Mouse (Mus musculus): ENCODE data around the gene Eme1. TPM values are rescaled to one million over a fixed set of nuclear protein-coding genes. Genes with fewer than 3 reads are reported as not detected.
A peak's percentile ranks its signal among the peaks of the same experiment; 100 is the strongest.
"Not testable (repeated sequence)": the region's sequence is repeated elsewhere in the genome, so short reads cannot be mapped to it uniquely, and the experiment has no call there.

Gene Eme1
- polyA plus RNA-seq, 1 experiment from 2014 or later, result 10.2 TPM

DNA sequence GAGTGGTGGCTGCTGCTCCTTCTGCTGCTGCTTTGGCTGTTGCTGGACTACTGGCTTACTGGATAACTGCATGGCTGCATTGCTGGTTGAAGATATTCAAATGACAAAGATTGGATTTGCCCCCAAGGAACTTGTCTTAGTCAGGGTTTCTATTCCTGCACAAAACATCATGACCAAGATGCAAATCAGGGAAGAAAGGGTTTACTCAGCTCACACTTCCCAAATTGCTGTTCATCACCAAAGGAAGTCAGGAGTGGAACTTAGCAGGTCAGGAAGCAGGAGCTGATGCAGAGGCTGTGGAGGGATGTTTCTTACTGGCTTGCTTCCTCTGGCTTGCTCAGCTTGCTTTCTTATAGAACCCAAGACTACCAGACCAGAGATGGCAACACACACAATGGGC, 38.7 kb upstream of the Eme1 start:
- H3K27me3 ChIP-seq (ENCODE audit: control insufficient read depth, insufficient read depth, low read length); ATAC-seq (ENCODE audit: insufficient number of reproducible peaks, insufficient read depth, low FRiP score, low read depth); H3K9me3 ChIP-seq (ENCODE audit: control insufficient read depth, low read length); H3K36me3 ChIP-seq (ENCODE audit: control insufficient read depth, insufficient read depth, low read length); H3K4me1 ChIP-seq (ENCODE audit: control insufficient read depth in 2 of 2, insufficient read depth in 2 of 2, low read length in 2 of 2); H3K4me3 ChIP-seq (ENCODE audit: control insufficient read depth in 1 of 2, insufficient read depth in 1 of 2, low read depth in 1 of 2, low read length in 2 of 2); H3K27ac ChIP-seq (replicated peaks in 1 of 2; ENCODE audit: control insufficient read depth in 1 of 2, insufficient read depth in 1 of 2, low read depth in 2 of 2, low read length in 2 of 2); H3K9ac ChIP-seq (ENCODE audit: low read length); H3K4me2 ChIP-seq (ENCODE audit: low read length): not testable (repeated sequence)

DNA sequence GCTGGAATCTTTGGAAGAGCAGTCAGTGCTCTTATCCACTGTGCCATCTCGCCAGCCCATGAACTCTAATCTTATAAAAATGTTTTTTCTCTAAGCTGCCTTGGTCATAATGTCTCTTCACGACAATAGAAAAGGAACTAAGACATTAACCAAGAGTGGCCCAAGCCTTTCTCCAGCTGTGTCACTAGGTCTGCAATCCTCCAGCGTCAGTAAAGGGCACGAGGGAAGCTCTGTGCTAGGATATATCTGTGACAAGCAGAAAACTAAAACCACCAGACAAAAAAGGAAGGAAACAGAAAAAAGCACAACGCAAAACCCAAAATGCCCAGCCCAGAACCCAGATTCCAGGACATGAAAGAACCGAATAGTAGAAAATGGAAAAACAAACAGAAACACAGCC, 33.4 kb upstream of the Eme1 start:
- WGBS, result 64% methylated on average over 6 of the region's 6 CpGs
- no peaks in the 10 kb centered on the region; a peak in 1 of 4 replicates for H3K4me1 ChIP-seq (ENCODE audit: control insufficient read depth in 2 of 2, insufficient read depth in 2 of 2, low read length in 2 of 2)
- H3K9me3 ChIP-seq (ENCODE audit: control insufficient read depth, low read length), result no peaks in the 10 kb centered on the region
- H3K4me3 ChIP-seq (ENCODE audit: control insufficient read depth in 1 of 2, insufficient read depth in 1 of 2, low read depth in 1 of 2, low read length in 2 of 2), result no peak overlapping the region
- no peak overlapping the region for H3K4me2 ChIP-seq (ENCODE audit: low read length)
- no peaks in the 10 kb centered on the region for H3K27me3 ChIP-seq (ENCODE audit: control insufficient read depth, insufficient read depth, low read length)
- no peak for ATAC-seq (ENCODE audit: insufficient number of reproducible peaks, insufficient read depth, low FRiP score, low read depth)
- H3K27ac ChIP-seq (replicated peaks in 1 of 2; ENCODE audit: control insufficient read depth in 1 of 2, insufficient read depth in 1 of 2, low read depth in 2 of 2, low read length in 2 of 2), result no peak overlapping the region
- H3K36me3 ChIP-seq (ENCODE audit: control insufficient read depth, insufficient read depth, low read length), result no peaks in the 10 kb centered on the region
- no peak overlapping the region for H3K9ac ChIP-seq (ENCODE audit: low read length)

DNA sequence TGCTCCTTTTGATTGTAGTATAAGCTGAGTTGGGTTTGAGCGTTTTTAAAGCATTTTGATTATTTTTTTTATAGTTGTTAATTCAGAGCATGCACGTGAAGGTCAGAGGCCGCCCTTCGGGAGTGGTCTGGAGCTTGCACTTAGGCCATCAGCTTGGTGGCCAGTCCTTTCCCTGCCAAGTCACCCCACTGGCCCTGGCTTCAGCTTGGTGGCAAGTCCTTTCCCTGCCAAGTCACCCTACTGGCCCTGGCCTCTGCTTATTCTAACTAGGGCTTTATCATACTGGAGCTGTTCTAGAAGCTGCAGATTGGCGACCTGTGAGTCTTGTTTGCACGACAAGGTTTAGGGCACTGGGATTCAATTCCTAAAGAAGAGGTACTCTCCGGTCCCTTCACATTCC, 28.7 kb upstream of the Eme1 start:
- no peak overlapping the region for H3K27ac ChIP-seq (replicated peaks in 1 of 2; ENCODE audit: control insufficient read depth in 1 of 2, insufficient read depth in 1 of 2, low read depth in 2 of 2, low read length in 2 of 2)
- H3K9me3 ChIP-seq (ENCODE audit: control insufficient read depth, low read length), result 0 out of 2 replicates have a peak, but pooled peaks cover 3% of the 10 kb centered on the region
- no peaks in the 10 kb centered on the region for H3K36me3 ChIP-seq (ENCODE audit: control insufficient read depth, insufficient read depth, low read length)
- no peak for ATAC-seq (ENCODE audit: insufficient number of reproducible peaks, insufficient read depth, low FRiP score, low read depth)
- no peaks in the 10 kb centered on the region for H3K27me3 ChIP-seq (ENCODE audit: control insufficient read depth, insufficient read depth, low read length)
- 78% methylated on average over 7 of the region's 7 CpGs for WGBS
- H3K4me2 ChIP-seq (ENCODE audit: low read length), result no peak overlapping the region
- peaks cover 2 to 5% of the 10 kb centered on the region in 2 experiments; a peak in 1 of 4 replicates for H3K4me1 ChIP-seq (ENCODE audit: control insufficient read depth in 2 of 2, insufficient read depth in 2 of 2, low read length in 2 of 2)
- no peak overlapping the region for H3K4me3 ChIP-seq (ENCODE audit: control insufficient read depth in 1 of 2, insufficient read depth in 1 of 2, low read depth in 1 of 2, low read length in 2 of 2)
- H3K9ac ChIP-seq (ENCODE audit: low read length), result no peak overlapping the region

DNA sequence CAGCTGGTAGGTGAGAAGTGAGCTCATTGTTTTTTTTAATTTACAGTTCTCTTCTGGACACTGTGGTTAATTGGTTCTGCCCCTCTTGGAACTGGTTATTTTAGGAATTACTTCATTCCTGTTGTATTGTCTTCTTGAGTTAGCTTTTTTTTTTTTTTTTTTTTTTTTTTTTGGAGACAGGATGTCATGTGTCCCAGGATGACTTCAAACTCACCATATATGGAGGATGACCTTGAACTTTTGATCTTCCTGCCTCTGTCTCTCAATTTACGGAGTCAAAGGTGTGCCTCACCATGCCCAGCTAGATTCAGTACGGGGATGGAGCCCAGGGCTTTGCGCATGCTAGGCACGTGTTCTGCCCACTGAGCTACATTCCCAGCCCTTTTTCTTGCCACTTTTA, 27.9 kb upstream of the Eme1 start:
- H3K9me3 ChIP-seq (ENCODE audit: control insufficient read depth, low read length), result 0 out of 2 replicates have a peak, but pooled peaks cover 3% of the 10 kb centered on the region
- H3K4me1 ChIP-seq (ENCODE audit: control insufficient read depth in 2 of 2, insufficient read depth in 2 of 2, low read length in 2 of 2), result peaks cover 2 to 5% of the 10 kb centered on the region in 2 experiments; a peak in 2 of 4 replicates
- no peak for ATAC-seq (ENCODE audit: insufficient number of reproducible peaks, insufficient read depth, low FRiP score, low read depth)
- no peak overlapping the region for H3K9ac ChIP-seq (ENCODE audit: low read length)
- 78% methylated on average over 4 of the region's 4 CpGs for WGBS
- no peak overlapping the region for H3K4me3 ChIP-seq (ENCODE audit: control insufficient read depth in 1 of 2, insufficient read depth in 1 of 2, low read depth in 1 of 2, low read length in 2 of 2)
- no peak overlapping the region for H3K4me2 ChIP-seq (ENCODE audit: low read length)
- no peaks in the 10 kb centered on the region for H3K27me3 ChIP-seq (ENCODE audit: control insufficient read depth, insufficient read depth, low read length)
- no peak overlapping the region for H3K27ac ChIP-seq (replicated peaks in 1 of 2; ENCODE audit: control insufficient read depth in 1 of 2, insufficient read depth in 1 of 2, low read depth in 2 of 2, low read length in 2 of 2)
- no peaks in the 10 kb centered on the region for H3K36me3 ChIP-seq (ENCODE audit: control insufficient read depth, insufficient read depth, low read length)

DNA sequence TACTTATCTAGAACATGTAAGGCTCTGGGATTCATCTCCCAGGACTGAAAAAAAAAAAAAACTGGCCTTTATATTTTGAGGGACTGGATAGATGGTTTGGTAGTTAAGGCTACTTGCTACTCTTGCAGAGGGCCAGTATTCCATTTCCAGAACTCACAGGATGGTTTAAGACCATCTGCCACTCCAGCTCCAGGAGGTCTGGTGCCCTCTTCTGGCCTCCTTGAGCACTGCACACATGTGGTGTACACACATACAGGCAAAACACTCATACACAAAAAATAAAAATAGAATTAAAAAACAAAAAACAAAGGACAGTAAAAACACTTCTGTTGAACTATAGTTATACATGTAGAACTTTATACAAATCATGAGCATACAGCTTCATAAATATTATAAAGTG, 26.9 kb upstream of the Eme1 start:
- Histone ChIP-seq H3K27me3 (ENCODE audit: control insufficient read depth, insufficient read depth, low read length) (no peaks in the 10 kb centered on the region), H3K27ac (replicated peaks in 1 of 2; ENCODE audit: control insufficient read depth in 1 of 2, insufficient read depth in 1 of 2, low read depth in 2 of 2, low read length in 2 of 2) (no peak overlapping the region), H3K4me2 (ENCODE audit: low read length) (no peak overlapping the region), H3K9me3 (ENCODE audit: control insufficient read depth, low read length) (0 out of 2 replicates have a peak, but pooled peaks cover 3% of the 10 kb centered on the region), H3K9ac (ENCODE audit: low read length) (no peak overlapping the region), H3K4me1 (ENCODE audit: control insufficient read depth in 2 of 2, insufficient read depth in 2 of 2, low read length in 2 of 2) (peaks cover 11 to 12% of the 10 kb centered on the region in 2 experiments), H3K4me3 (ENCODE audit: control insufficient read depth in 1 of 2, insufficient read depth in 1 of 2, low read depth in 1 of 2, low read length in 2 of 2) (no peak overlapping the region), H3K36me3 (ENCODE audit: control insufficient read depth, insufficient read depth, low read length) (no peaks in the 10 kb centered on the region)
- ATAC-seq (ENCODE audit: insufficient number of reproducible peaks, insufficient read depth, low FRiP score, low read depth), result no peak

DNA sequence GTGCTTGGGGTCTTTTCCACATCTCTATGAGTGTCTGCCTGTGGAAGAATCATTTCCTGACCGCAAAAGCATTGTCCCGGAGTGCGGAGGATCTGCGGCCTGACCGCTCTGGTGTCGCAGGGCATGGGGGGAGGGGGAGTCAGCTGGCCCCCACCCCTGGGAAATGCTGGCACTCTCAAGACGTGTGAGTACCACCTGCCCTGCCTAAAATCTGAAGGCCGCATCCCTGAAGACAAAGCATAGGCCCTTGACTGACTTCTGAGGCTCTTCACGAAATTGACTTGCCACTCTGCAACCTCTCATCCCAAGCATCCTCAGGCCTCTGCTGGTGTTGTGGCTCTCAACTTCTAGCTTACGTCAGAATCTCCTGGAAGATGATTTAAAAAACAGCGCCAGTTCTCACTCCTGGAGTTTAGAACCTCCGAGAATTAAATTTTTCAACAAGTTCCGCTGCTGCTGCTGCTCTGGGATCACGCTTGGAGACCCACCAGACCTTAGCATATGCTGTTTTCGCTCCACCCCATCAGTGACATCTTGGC, 23.9 kb upstream of the Eme1 start:
- no peak overlapping the region for H3K27ac ChIP-seq (replicated peaks in 1 of 2; ENCODE audit: control insufficient read depth in 1 of 2, insufficient read depth in 1 of 2, low read depth in 2 of 2, low read length in 2 of 2)
- no peak; the same call in 1 of the 2 replicates for ATAC-seq (ENCODE audit: insufficient number of reproducible peaks, insufficient read depth, low FRiP score, low read depth)
- H3K27me3 ChIP-seq (ENCODE audit: control insufficient read depth, insufficient read depth, low read length), result no peaks in the 10 kb centered on the region
- H3K36me3 ChIP-seq (ENCODE audit: control insufficient read depth, insufficient read depth, low read length), result no peaks in the 10 kb centered on the region
- WGBS, result 31% methylated on average over 15 of the region's 15 CpGs
- H3K9ac ChIP-seq (ENCODE audit: low read length), result peak overlapping the region; percentile 97
- peaks cover 17 to 21% of the 10 kb centered on the region in 2 experiments for H3K4me1 ChIP-seq (ENCODE audit: control insufficient read depth in 2 of 2, insufficient read depth in 2 of 2, low read length in 2 of 2)
- H3K4me2 ChIP-seq (ENCODE audit: low read length), result peak overlapping the region; percentile 88
- 0 out of 2 replicates have a peak, but pooled peaks cover 3% of the 10 kb centered on the region for H3K9me3 ChIP-seq (ENCODE audit: control insufficient read depth, low read length)
- H3K4me3 ChIP-seq (ENCODE audit: control insufficient read depth in 1 of 2, insufficient read depth in 1 of 2, low read depth in 1 of 2, low read length in 2 of 2), result peak overlapping the region; percentile 79 to 95

DNA sequence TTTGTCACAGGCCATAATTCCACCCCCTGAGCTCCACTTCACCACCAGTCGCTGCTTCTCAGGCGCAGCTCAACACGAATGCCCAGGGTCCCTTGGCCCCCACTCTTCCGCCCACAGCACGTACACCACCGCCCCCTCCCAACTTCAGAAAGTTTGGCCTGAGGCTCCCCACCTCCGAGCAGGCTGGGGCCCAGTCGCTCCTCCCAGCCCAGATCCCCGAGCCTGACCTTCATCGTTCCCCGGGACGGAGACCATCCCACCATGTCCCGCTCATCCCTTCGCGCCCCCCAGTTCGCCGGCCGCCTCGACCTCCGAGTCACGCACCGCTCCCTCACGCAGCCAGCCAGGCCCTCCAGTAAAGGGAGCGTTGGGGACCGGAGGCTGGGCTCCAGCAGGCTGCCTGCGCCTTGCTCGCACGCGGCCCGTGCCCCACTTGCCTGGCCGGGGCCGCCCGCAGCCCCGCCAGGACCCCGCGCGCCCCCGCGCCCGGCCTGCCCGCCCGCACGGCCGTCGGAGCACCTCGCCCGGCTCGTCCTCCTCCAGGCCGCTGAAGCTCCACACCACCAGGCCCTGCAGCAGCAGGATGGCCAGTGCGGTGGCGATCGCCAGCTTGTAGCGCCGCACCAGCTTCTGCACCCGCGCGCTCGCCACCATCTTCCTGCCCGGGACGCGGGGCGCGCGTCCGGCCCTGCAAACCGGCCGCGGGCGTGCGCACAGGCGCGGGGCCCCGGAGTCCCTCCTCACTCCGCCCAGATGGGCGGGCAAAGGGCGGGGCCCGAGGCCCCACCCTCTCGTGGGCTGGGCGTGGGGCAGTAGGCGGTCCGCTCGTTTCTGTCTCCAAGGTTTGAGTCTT, 23.2 kb upstream of the Eme1 start, which contains the start of gene Xylt2:
Gene Xylt2 (minus strand): TSS at position 762 of the 853 bp plus-strand sequence.
- Histone ChIP-seq H3K27ac (replicated peaks in 1 of 2; ENCODE audit: control insufficient read depth in 1 of 2, insufficient read depth in 1 of 2, low read depth in 2 of 2, low read length in 2 of 2) (peak within 1 kb of the TSS; percentile 47 to 84), H3K4me3 (ENCODE audit: control insufficient read depth in 1 of 2, insufficient read depth in 1 of 2, low read depth in 1 of 2, low read length in 2 of 2) (peak within 1 kb of the TSS; percentile 79 to 95), H3K9ac (ENCODE audit: low read length) (peak within 1 kb of the TSS; percentile 97), H3K27me3 (ENCODE audit: control insufficient read depth, insufficient read depth, low read length) (no peaks in the 10 kb centered on the region), H3K4me2 (ENCODE audit: low read length) (peak within 1 kb of the TSS; percentile 88), H3K4me1 (ENCODE audit: control insufficient read depth in 2 of 2, insufficient read depth in 2 of 2, low read length in 2 of 2) (peaks cover 17 to 21% of the 10 kb centered on the region in 2 experiments), H3K36me3 (ENCODE audit: control insufficient read depth, insufficient read depth, low read length) (no peaks in the 10 kb centered on the region), H3K9me3 (ENCODE audit: control insufficient read depth, low read length) (0 out of 2 replicates have a peak, but pooled peaks cover 3% of the 10 kb centered on the region)
- peak; percentile 92 for ATAC-seq (ENCODE audit: insufficient number of reproducible peaks, insufficient read depth, low FRiP score, low read depth)
- WGBS, result under 1% methylated on average over 77 of the region's 82 CpGs
